Mouse (Mus musculus) right cerebral cortex, postnatal 36 days (tissue): ENCODE measurements at regions not wholly inside any gene's neighbourhood (a gene's known extent, or its start where the extent isn't known, plus 50 kb on each side); places are given as distances from the start of the nearest gene placed in this dataset.
A peak's percentile ranks its signal among the peaks of the same experiment; 100 is the strongest.

ENCODE experiments used
- DNase-seq, 2 experiments: peaks; one replicate each; pipeline ENCODE4 v3.0.0; 2022; ENCODE audit warnings: low spot score in 2 of 2, mixed read lengths in 1 of 2

DNA sequence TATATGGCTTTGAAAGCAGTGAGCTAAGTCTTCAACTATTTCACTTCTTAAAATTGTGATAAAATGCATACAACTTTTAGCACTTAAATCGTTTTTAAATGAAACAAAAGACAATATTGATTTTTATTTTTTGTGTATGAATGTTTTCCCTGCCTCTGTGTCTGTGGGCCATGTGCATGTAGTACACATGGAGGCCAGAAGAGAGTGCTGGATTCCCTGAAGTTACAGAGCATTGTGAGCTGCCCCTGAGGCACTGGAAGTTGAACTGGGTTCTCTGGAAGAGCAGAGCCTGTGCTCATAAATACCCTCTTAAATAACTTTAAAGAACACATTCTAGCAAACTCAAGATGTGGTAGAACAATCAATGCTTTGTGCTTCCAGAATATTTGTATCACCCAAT, 61.8 kb upstream of the Gm6812 start:
- DNase-seq = no peak

- DNase-seq = peak in 1 of 2 experiments; percentile 1
Measured at GRCm38 (mm10) chrX:68953298-68953697, 60.4 kb upstream of the Gm6812 start.

DNA sequence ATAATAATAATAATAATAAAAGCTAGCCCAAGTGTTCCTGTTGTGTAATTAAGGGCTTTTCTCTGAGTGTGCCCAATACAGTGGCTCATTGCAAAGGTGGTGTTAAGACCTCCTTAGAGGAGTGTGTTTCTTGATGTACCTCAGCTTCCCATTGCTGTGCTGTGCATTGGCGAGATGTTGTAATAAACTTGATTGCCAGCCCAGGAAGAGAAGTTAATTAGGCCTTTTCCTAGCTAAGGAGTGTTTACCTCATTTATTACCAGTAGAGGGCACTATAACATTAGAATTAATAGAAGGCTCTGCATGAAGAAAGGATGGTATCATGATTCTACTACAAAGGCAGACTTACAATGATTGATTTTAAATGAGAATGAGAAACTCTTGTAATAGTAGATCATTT, 57.9 kb upstream of the Gm6812 start:
- no peak for DNase-seq

DNA sequence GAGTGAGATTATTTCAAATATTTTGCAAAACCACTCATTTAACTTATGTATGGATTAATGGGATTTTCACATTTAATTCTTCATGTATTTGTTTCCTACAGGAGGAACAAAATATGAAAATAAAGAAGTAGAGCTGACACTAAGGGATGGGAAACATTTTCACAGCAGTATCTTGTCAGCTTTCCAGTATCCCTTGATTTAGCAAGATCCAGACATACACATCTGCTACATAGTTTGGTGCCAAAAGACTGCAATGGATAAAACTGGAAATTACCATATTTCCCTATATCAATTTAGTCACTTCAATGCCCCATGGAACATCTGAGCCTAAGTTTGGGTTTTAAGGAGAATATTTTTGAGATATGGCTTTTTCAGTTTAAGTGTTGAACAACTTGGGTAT, 52.9 kb upstream of the Gm6812 start:
- no peak for DNase-seq
